Mouse (Mus musculus) C2C12 (cell line): ENCODE results near the gene Stx6. TPM values are rescaled to one million over a fixed set of nuclear protein-coding genes. Genes with fewer than 3 reads are reported as not detected.
A peak's percentile ranks its signal among the peaks of the same experiment; 100 is the strongest.

Experiments used
- H3K27me3 ChIP-seq: one replicate; pipeline ENCODE4 v1.6.1; 2011; ENCODE audit not compliant: control insufficient read depth, insufficient read depth, insufficient read length
- H3K36me3 ChIP-seq: one replicate; pipeline ENCODE4 v1.6.1; 2011; ENCODE audit not compliant: control insufficient read depth, insufficient read depth
- H3K4me3 ChIP-seq: one replicate; pipeline ENCODE4 v1.5.1; 2011; ENCODE audit warnings: mild to moderate bottlenecking, control low read depth; ENCODE audit not compliant: poor library complexity, insufficient read depth, severe bottlenecking
- H3K79me2 ChIP-seq: one replicate; pipeline ENCODE4 v1.6.1; 2011; ENCODE audit not compliant: control insufficient read depth, insufficient read depth
- H3K79me3 ChIP-seq: one replicate; pipeline ENCODE4 v1.6.1; 2011; ENCODE audit warnings: low read depth, control low read depth
- H3ac ChIP-seq: one replicate; pipeline ENCODE3; 2011; ENCODE audit warnings: low read depth; ENCODE audit not compliant: control insufficient read depth, insufficient read length
- CEBPB ChIP-seq: IDR thresholded peaks from one replicate; pipeline ENCODE4 v1.6.1; 2011; ENCODE audit warnings: low read depth, mild to moderate bottlenecking, control low read depth, moderate library complexity
- CTCF ChIP-seq: IDR thresholded peaks from one replicate; pipeline ENCODE4 v1.5.1; 2011; ENCODE audit not compliant: control insufficient read depth, insufficient read depth, insufficient read length
- FOSL1 ChIP-seq: IDR thresholded peaks from one replicate; pipeline ENCODE4 v1.8.0; 2011; ENCODE audit warnings: mild to moderate bottlenecking, low read length; ENCODE audit not compliant: poor library complexity, insufficient read depth, severe bottlenecking
- MAX ChIP-seq: IDR thresholded peaks from one replicate; pipeline ENCODE4 v1.6.1; 2011; ENCODE audit warnings: mild to moderate bottlenecking, control low read depth
- MYOD1 ChIP-seq: IDR thresholded peaks from one replicate; pipeline ENCODE4 v1.6.1; 2011; ENCODE audit warnings: low read depth; ENCODE audit not compliant: control insufficient read depth, insufficient read length
- MYOG ChIP-seq: IDR thresholded peaks from one replicate; pipeline ENCODE4 v1.6.1; 2011; ENCODE audit not compliant: control insufficient read depth, insufficient read length; ENCODE audit errors: extremely low read depth
- USF1 ChIP-seq: IDR thresholded peaks from one replicate; pipeline ENCODE4 v1.6.1; 2011; ENCODE audit warnings: low read depth, mild to moderate bottlenecking, control low read depth, moderate library complexity
- polyA plus RNA-seq: library from polyadenylated mRNA; unstranded; fragments of >200 nt; fragmentation: generic; extraction: Trizol; gene quantifications from one replicate; pipeline ENCODE4 v1.2.1, GENCODE M21; 2012; ENCODE audit warnings: missing spikeins

The Stx6 gene
- polyA plus RNA-seq, 1 experiment, result 30.5 TPM

DNA sequence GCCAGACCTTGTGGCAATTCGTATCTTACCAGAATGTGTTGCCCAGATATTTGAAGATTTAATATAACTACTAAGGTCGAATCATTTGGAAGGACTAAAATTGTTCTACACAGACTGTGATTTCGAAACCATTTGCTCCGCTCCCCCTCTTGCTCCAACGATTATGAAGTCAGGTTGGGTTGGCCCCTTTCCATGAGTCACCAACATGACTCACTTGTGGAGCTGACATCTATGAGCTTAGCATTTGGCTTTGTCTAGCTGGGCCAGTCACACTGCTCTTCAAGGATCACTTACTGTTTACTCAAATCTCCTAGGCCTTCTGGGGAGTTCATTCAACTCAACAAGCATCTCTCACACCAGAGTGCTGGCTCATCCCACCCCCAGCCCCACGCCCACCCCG is 19.7 kb upstream of the Stx6 start:
- H3K4me3 ChIP-seq, result no peak overlapping the region
- no peak for TF ChIP-seq CTCF
- peak; percentile 88 for TF ChIP-seq CEBPB
- peak; percentile 96 for TF ChIP-seq FOSL1
- no peak for TF ChIP-seq MAX
- TF ChIP-seq USF1, result no peak
- no peak for TF ChIP-seq MYOG
- TF ChIP-seq MYOD1, result peak; percentile 4
- no peak overlapping the region for H3ac ChIP-seq
- no peaks in the 10 kb centered on the region for H3K36me3 ChIP-seq
- H3K27me3 ChIP-seq, result no peaks in the 10 kb centered on the region
- no peaks in the 10 kb centered on the region for H3K79me2 ChIP-seq
- no peaks in the 10 kb centered on the region for H3K79me3 ChIP-seq

DNA sequence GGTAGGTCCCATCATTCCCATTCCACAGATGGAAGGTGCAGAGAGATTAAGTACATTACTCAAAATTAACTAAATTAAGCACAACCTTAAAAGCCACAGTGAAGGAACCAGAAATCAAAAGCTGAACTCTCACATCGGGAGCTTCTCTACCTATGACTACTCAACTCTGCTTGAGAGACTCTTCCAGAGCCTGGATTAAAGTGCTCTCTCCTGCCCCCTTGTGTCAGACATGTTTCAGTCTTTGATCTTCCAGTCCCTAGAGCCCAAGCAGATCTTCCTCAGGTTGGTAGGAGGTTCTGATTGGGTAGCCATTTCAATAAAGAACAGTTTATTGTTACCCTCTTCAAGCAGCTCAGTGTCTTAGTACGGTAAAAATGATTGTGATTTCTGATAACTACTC is 18.4 kb upstream of the Stx6 start:
- TF ChIP-seq CEBPB (no peak), MYOG (no peak), CTCF (peak; percentile 3)
- Histone ChIP-seq H3ac (no peak overlapping the region), H3K36me3 (no peaks in the 10 kb centered on the region), H3K79me3 (no peaks in the 10 kb centered on the region), H3K4me3 (no peak overlapping the region), H3K79me2 (no peaks in the 10 kb centered on the region), H3K27me3 (no peaks in the 10 kb centered on the region)

DNA sequence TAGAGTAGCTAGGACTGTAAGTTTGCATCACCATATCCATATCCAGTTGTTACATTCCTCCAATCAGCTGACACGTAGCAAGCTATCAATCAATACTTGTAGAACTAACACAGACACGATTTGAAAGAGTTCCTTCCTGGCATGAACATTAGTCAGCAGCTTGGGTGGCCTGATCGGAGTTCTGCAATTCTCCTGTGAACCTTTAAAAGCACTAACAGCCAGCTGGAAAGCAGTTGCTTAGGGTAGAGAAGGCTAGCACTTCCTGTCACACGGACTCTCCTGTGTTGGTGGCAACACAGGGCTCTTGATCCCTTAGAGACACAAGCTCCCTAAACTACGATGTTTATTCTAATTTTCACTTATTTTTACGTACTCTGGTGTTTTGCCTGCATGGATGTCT is 12.9 kb upstream of the Stx6 start:
- no peak overlapping the region for H3K4me3 ChIP-seq
- H3K79me2 ChIP-seq, result no peaks in the 10 kb centered on the region
- H3K79me3 ChIP-seq, result no peaks in the 10 kb centered on the region
- H3K36me3 ChIP-seq, result no peaks in the 10 kb centered on the region
- H3ac ChIP-seq, result no peak overlapping the region
- no peak for TF ChIP-seq MYOG
- TF ChIP-seq CEBPB, result no peak
- TF ChIP-seq CTCF, result no peak
- TF ChIP-seq USF1, result no peak
- no peak for TF ChIP-seq FOSL1
- no peak for TF ChIP-seq MAX
- no peak for TF ChIP-seq MYOD1
- H3K27me3 ChIP-seq, result no peaks in the 10 kb centered on the region

DNA sequence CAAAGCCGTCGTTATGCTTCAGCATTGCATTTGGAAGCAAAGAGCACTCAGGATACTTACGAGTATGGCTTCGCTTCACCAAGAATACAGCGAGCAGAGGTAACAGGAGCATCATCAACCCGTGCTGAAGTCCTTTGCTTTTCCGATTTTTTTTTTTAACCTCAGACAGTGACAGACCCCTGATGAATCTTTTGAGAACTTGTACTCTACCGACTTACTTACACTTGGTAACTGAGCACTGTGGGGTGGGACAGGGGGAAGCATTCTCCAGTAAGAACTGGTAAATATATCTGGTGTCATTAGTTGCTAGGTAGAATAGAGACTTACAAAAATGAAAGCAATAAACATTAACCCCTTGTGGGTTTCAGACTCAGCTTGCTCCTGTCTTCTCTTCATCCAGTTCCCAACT is 11.9 kb upstream of the Stx6 start, which contains the start of gene Mr1:
TSS of gene Mr1 (minus strand) at position 243 of the 409 bp plus-strand sequence.
- H3K79me3 ChIP-seq, result no peaks in the 10 kb centered on the region
- no peaks in the 10 kb centered on the region for H3K27me3 ChIP-seq
- TF ChIP-seq CTCF (no peak), MYOG (no peak), MAX (no peak), MYOD1 (no peak), FOSL1 (no peak), USF1 (no peak)
- H3K36me3 ChIP-seq, result no peaks in the 10 kb centered on the region
- H3ac ChIP-seq, result no peak within 1 kb of the TSS
- no peaks in the 10 kb centered on the region for H3K79me2 ChIP-seq
- no peak within 1 kb of the TSS for H3K4me3 ChIP-seq

DNA sequence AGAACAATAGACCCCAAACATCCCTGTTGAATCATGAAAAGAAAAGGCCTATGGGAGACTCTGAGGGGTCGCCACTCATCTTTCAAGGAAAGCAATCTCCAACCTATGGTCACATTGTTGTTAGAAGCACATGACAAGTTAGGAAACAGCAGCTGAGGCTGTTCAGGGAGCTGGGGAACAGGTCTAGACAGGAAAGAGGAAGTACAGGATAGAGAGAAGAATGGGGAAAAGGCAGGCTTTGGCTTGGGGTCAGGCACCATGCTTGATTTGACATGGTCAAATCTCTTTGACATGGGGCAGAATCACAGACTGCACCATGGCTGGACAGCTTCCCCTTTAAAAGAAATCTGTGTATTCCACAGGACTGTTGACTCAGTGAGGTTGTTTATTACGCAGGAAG is 11.3 kb upstream of the Stx6 start:
- Histone ChIP-seq H3K79me2 (no peaks in the 10 kb centered on the region), H3K79me3 (no peaks in the 10 kb centered on the region), H3K36me3 (no peaks in the 10 kb centered on the region), H3K4me3 (no peak overlapping the region), H3ac (no peak overlapping the region), H3K27me3 (no peaks in the 10 kb centered on the region)
- TF ChIP-seq MYOD1 (no peak), CTCF (no peak), MYOG (no peak)

- H3K27me3 ChIP-seq, result no peaks in the 10 kb centered on the region
- H3K79me2 ChIP-seq, result no peaks in the 10 kb centered on the region
- no peak overlapping the region for H3ac ChIP-seq
- no peak overlapping the region for H3K4me3 ChIP-seq
- TF ChIP-seq MAX, result no peak
- TF ChIP-seq USF1, result no peak
- TF ChIP-seq MYOD1, result no peak
- TF ChIP-seq MYOG, result no peak
- no peak for TF ChIP-seq CTCF
- no peak for TF ChIP-seq CEBPB
- TF ChIP-seq FOSL1, result no peak
- no peaks in the 10 kb centered on the region for H3K36me3 ChIP-seq
- no peaks in the 10 kb centered on the region for H3K79me3 ChIP-seq
Observed at GRCm38 (mm10) chr1:155149403-155149802, 9.1 kb upstream of the Stx6 start.
